Mouse (Mus musculus) C2C12 (cell line): ENCODE results near the gene Veph1.

Source experiments
- CTCF ChIP-seq: IDR thresholded peaks from one replicate; pipeline ENCODE4 v1.5.1; 2011; ENCODE audit not compliant: control insufficient read depth, insufficient read depth, insufficient read length
- MAX ChIP-seq: IDR thresholded peaks from one replicate; pipeline ENCODE4 v1.6.1; 2011; ENCODE audit warnings: mild to moderate bottlenecking, control low read depth
- MYOD1 ChIP-seq: IDR thresholded peaks from one replicate; pipeline ENCODE4 v1.6.1; 2011; ENCODE audit warnings: low read depth; ENCODE audit not compliant: control insufficient read depth, insufficient read length

GRCm38 (mm10) chr3:66220554-66221242 is 75.9 kb downstream of the Veph1 start:
- TF ChIP-seq CTCF (no peak), MAX (no peak), MYOD1 (no peak)
